Mouse (Mus musculus) embryonic facial prominence, embryonic 12.5 days (tissue): ENCODE measurements around the gene Gng5. TPM values are rescaled to one million over a fixed set of nuclear protein-coding genes. Genes with fewer than 3 reads are reported as not detected.

ENCODE experiments used
- ATAC-seq: fragments of 200-750 bp; cut with Nextera tagmentation; 2 replicates; pipeline ENCODE4 v1.8.0; 2017; ENCODE audit not compliant: insufficient number of reproducible peaks, insufficient read depth, low FRiP score, low TSS enrichment
- H3K27ac ChIP-seq: fragments of 300-500 bp; sonication (generic); 2 replicates; pipeline ENCODE4 v1.5.1; 2016; ENCODE audit warnings: mild to moderate bottlenecking
- H3K27me3 ChIP-seq: fragments of 300-500 bp; sonication (generic); 2 replicates; pipeline ENCODE4 v1.6.1; 2016; ENCODE audit warnings: mild to moderate bottlenecking, moderate library complexity
- H3K36me3 ChIP-seq: fragments of 300-500 bp; sonication (generic); 2 replicates; pipeline ENCODE4 v1.6.1; 2016; ENCODE audit warnings: mild to moderate bottlenecking
- H3K4me1 ChIP-seq: fragments of 300-500 bp; sonication (generic); 2 replicates; pipeline ENCODE4 v1.6.1; 2016
- H3K4me2 ChIP-seq: fragments of 300-500 bp; sonication (generic); replicated peaks from 2 replicates; pipeline ENCODE4 v1.6.1; 2016; ENCODE audit warnings: mild to moderate bottlenecking, moderate library complexity
- H3K4me3 ChIP-seq: fragments of 300-500 bp; sonication (generic); 2 replicates; pipeline ENCODE4 v1.5.1; 2016; ENCODE audit warnings: mild to moderate bottlenecking
- H3K9ac ChIP-seq: fragments of 300-500 bp; sonication (generic); 2 replicates; pipeline ENCODE4 v1.6.1; 2016; ENCODE audit warnings: mild to moderate bottlenecking, moderate library complexity
- H3K9me3 ChIP-seq: fragments of 300-500 bp; sonication (generic); 2 replicates; pipeline ENCODE4 v1.6.1; 2016; ENCODE audit warnings: mild to moderate bottlenecking, moderate library complexity
- WGBS: fragments of 180-500 bp; shearing (Covaris S2); methylation state at CpG from one replicate; pipeline ENCODE4 v1.1.7; 2016; 5-methylcytosine and 5-hydroxymethylcytosine counted together
- polyA plus RNA-seq: library from polyadenylated mRNA; unstranded; fragments of >200 nt; fragmentation: Nextera tagmentation; extraction: Ambion mirVana; gene quantifications from 2 replicates; pipeline ENCODE4 v1.2.1, GENCODE M21; 2016

Gene Gng5
- 959 and 960 TPM in 2 replicates for polyA plus RNA-seq

GRCm38 (mm10) chr3:146499431-146500002, at the start of gene Gng5, which contains the start of gene Spata1:
Gene Gng5, plus strand, starts transcription at chr3:146499807.
Gene Spata1, minus strand, starts transcription at chr3:146499753.
- WGBS: under 1% methylated on average over 68 of the region's 88 CpGs
- H3K4me1 ChIP-seq: peaks cover 17% of the 10 kb centered on the region
- peak; percentile 88 for ATAC-seq

GRCm38 (mm10) chr3:146450371-146450841, 49.2 kb upstream of the Gng5 start:
- H3K4me2 ChIP-seq: peak overlapping the region; percentile 57
- no peaks in the 10 kb centered on the region for H3K4me1 ChIP-seq
- no peaks in the 10 kb centered on the region for H3K27me3 ChIP-seq
- under 1% methylated on average over 29 of the region's 29 CpGs for WGBS
- H3K9me3 ChIP-seq: no peaks in the 10 kb centered on the region
- H3K27ac ChIP-seq: peak overlapping the region; percentile 75
- 0 out of 2 replicates have a peak, but pooled peaks cover 4% of the 10 kb centered on the region for H3K36me3 ChIP-seq
- peak; percentile 99 for ATAC-seq
- H3K9ac ChIP-seq: peak overlapping the region; percentile 65
- peak overlapping the region; percentile 52 for H3K4me3 ChIP-seq

More at GRCm38 (mm10) chr3:146499431-146500002, at the start of gene Gng5, which contains the start of gene Spata1:
- H3K9me3 ChIP-seq: no peaks in the 10 kb centered on the region
- H3K36me3 ChIP-seq: peaks cover 8% of the 10 kb centered on the region
- H3K9ac ChIP-seq: peak within 1 kb of the TSS; percentile 87
- peak within 1 kb of the TSS; percentile 85 for H3K4me3 ChIP-seq
- no peaks in the 10 kb centered on the region for H3K27me3 ChIP-seq
- peak within 1 kb of the TSS; percentile 91 for H3K4me2 ChIP-seq
- H3K27ac ChIP-seq: peak within 1 kb of the TSS; percentile 94

- Histone ChIP-seq H3K27me3 (no peaks in the 10 kb centered on the region), H3K4me3 (no peak overlapping the region), H3K4me2 (no peak overlapping the region), H3K9me3 (no peaks in the 10 kb centered on the region), H3K36me3 (no peaks in the 10 kb centered on the region), H3K4me1 (no peaks in the 10 kb centered on the region), H3K9ac (no peak overlapping the region), H3K27ac (no peak overlapping the region)
- 88% methylated on average over 5 of the region's 5 CpGs for WGBS
- ATAC-seq: no peak
These were observed 48.2 kb upstream of the Gng5 start for GRCm38 (mm10) chr3:146451375-146451774.

GRCm38 (mm10) chr3:146462939-146463338, 36.7 kb upstream of the Gng5 start:
- 65% methylated on average over 2 of the region's 2 CpGs for WGBS
- ATAC-seq: no peak

GRCm38 (mm10) chr3:146469226-146469625, 30.4 kb upstream of the Gng5 start:
- ATAC-seq: no peak

More at GRCm38 (mm10) chr3:146462939-146463338, 36.7 kb upstream of the Gng5 start:
- Histone ChIP-seq H3K4me1 (no peaks in the 10 kb centered on the region), H3K27ac (no peak overlapping the region), H3K36me3 (no peaks in the 10 kb centered on the region), H3K9me3 (no peaks in the 10 kb centered on the region), H3K4me3 (no peak overlapping the region), H3K4me2 (no peak overlapping the region), H3K27me3 (no peaks in the 10 kb centered on the region), H3K9ac (no peak overlapping the region)

GRCm38 (mm10) chr3:146472657-146473056, 26.9 kb upstream of the Gng5 start:
- no peak overlapping the region for H3K4me3 ChIP-seq
- 67% methylated on average over 4 of the region's 4 CpGs for whole genome bisulfite sequencing
- no peak for ATAC-seq
- no peaks in the 10 kb centered on the region for H3K4me1 ChIP-seq
- H3K27me3 ChIP-seq: no peaks in the 10 kb centered on the region
- H3K9me3 ChIP-seq: no peaks in the 10 kb centered on the region
- H3K4me2 ChIP-seq: no peak overlapping the region
- H3K27ac ChIP-seq: no peak overlapping the region
- H3K36me3 ChIP-seq: no peaks in the 10 kb centered on the region
- H3K9ac ChIP-seq: no peak overlapping the region

More at GRCm38 (mm10) chr3:146469226-146469625, 30.4 kb upstream of the Gng5 start:
- no peaks in the 10 kb centered on the region for H3K36me3 ChIP-seq
- 71% methylated on average over 2 of the region's 2 CpGs for WGBS
- H3K27ac ChIP-seq: no peak overlapping the region
- H3K27me3 ChIP-seq: no peaks in the 10 kb centered on the region
- no peaks in the 10 kb centered on the region for H3K4me1 ChIP-seq
- H3K4me3 ChIP-seq: no peak overlapping the region
- H3K4me2 ChIP-seq: no peak overlapping the region
- no peak overlapping the region for H3K9ac ChIP-seq
- H3K9me3 ChIP-seq: no peaks in the 10 kb centered on the region

GRCm38 (mm10) chr3:146473741-146474140, 25.9 kb upstream of the Gng5 start:
- ATAC-seq: no peak
- no peak overlapping the region for H3K9ac ChIP-seq
- H3K4me1 ChIP-seq: no peaks in the 10 kb centered on the region
- H3K27me3 ChIP-seq: no peaks in the 10 kb centered on the region
- H3K4me2 ChIP-seq: no peak overlapping the region
- H3K4me3 ChIP-seq: no peak overlapping the region
- H3K36me3 ChIP-seq: no peaks in the 10 kb centered on the region
- H3K9me3 ChIP-seq: no peaks in the 10 kb centered on the region
- no peak overlapping the region for H3K27ac ChIP-seq

GRCm38 (mm10) chr3:146474428-146474827, 25.2 kb upstream of the Gng5 start:
- no peaks in the 10 kb centered on the region for H3K9me3 ChIP-seq
- no peaks in the 10 kb centered on the region for H3K27me3 ChIP-seq
- no peak overlapping the region for H3K27ac ChIP-seq
- H3K9ac ChIP-seq: no peak overlapping the region
- H3K4me3 ChIP-seq: no peak overlapping the region
- no peak overlapping the region for H3K4me2 ChIP-seq
- H3K36me3 ChIP-seq: no peaks in the 10 kb centered on the region
- H3K4me1 ChIP-seq: no peaks in the 10 kb centered on the region
- ATAC-seq: no peak
- WGBS: 91% methylated on average over 3 of the region's 3 CpGs

- Histone ChIP-seq H3K36me3 (no peaks in the 10 kb centered on the region), H3K4me3 (no peak overlapping the region), H3K4me1 (no peaks in the 10 kb centered on the region), H3K9ac (no peak overlapping the region), H3K9me3 (no peaks in the 10 kb centered on the region), H3K4me2 (no peak overlapping the region), H3K27me3 (no peaks in the 10 kb centered on the region), H3K27ac (no peak overlapping the region)
- no peak for ATAC-seq
- WGBS: 81% methylated on average over 2 of the region's 2 CpGs
These were observed 17.6 kb upstream of the Gng5 start for GRCm38 (mm10) chr3:146482044-146482443.

GRCm38 (mm10) chr3:146486464-146486863, 13.1 kb upstream of the Gng5 start:
- Histone ChIP-seq H3K4me2 (no peak overlapping the region), H3K27me3 (no peaks in the 10 kb centered on the region), H3K4me1 (no peaks in the 10 kb centered on the region), H3K27ac (no peak overlapping the region), H3K9ac (no peak overlapping the region), H3K4me3 (no peak overlapping the region), H3K36me3 (no peaks in the 10 kb centered on the region), H3K9me3 (no peaks in the 10 kb centered on the region)
- ATAC-seq: no peak
- WGBS: 85% methylated on average over 4 of the region's 4 CpGs

- Histone ChIP-seq H3K4me3 (no peak overlapping the region), H3K27me3 (no peaks in the 10 kb centered on the region), H3K9ac (no peak overlapping the region), H3K27ac (no peak overlapping the region), H3K4me2 (no peak overlapping the region), H3K4me1 (no peaks in the 10 kb centered on the region), H3K36me3 (no peaks in the 10 kb centered on the region), H3K9me3 (no peaks in the 10 kb centered on the region)
- ATAC-seq: no peak
- WGBS: 74% methylated on average over 8 of the region's 8 CpGs
These were observed 4.7 kb upstream of the Gng5 start for GRCm38 (mm10) chr3:146494941-146495340.

GRCm38 (mm10) chr3:146498989-146499388, 618 bp upstream of the Gng5 start:
- Histone ChIP-seq H3K27ac (peak overlapping the region; percentile 94), H3K4me3 (peak overlapping the region; percentile 85), H3K9me3 (no peaks in the 10 kb centered on the region), H3K27me3 (no peaks in the 10 kb centered on the region), H3K36me3 (peaks cover 8% of the 10 kb centered on the region), H3K4me1 (peaks cover 17% of the 10 kb centered on the region), H3K4me2 (peak overlapping the region; percentile 91), H3K9ac (peak overlapping the region; percentile 87)
- WGBS: 2% methylated on average over 13 of the region's 13 CpGs
- no peak for ATAC-seq
